Mouse (Mus musculus) liver, postnatal 0 days (tissue): ENCODE results near the gene Zfp109.

Experiments
- CTCF ChIP-seq: sonication (generic); IDR thresholded peaks from 2 replicates; pipeline ENCODE4 v1.5.1; 2016; ENCODE audit warnings: antibody characterized with exemption, low read depth
- EP300 ChIP-seq: IDR thresholded peaks from 2 replicates; pipeline ENCODE4 v1.6.1; 2016; ENCODE audit warnings: antibody characterized with exemption, low read depth, mild to moderate bottlenecking

- no peak for TF ChIP-seq CTCF
- TF ChIP-seq EP300 = no peak
These were observed 29.0 kb downstream of the Zfp109 start for GRCm38 (mm10) chr7:24208282-24208886.
